Mouse (Mus musculus): ENCODE measurements around the gene Ptprd.

GRCm38 (mm10) chr4:76464682-76465081, 1747.1 kb downstream of the Ptprd start:
- TF ChIP-seq CTCF (conservative IDR thresholded peaks at IDR 0.05; ENCODE audit: low read length): no peak
- no peak for TF ChIP-seq NANOG (IDR thresholded peaks at IDR 0.05; ENCODE audit: borderline replicate concordance, low read length)
- no peak for TF ChIP-seq POU5F1 (IDR thresholded peaks at IDR 0.05; ENCODE audit: borderline replicate concordance, low read length)
